Mouse (Mus musculus) limb, embryonic 13.5 days (tissue): ENCODE measurements around the gene Zic4. TPM values are rescaled to one million over a fixed set of nuclear protein-coding genes. Genes with fewer than 3 reads are reported as not detected.

Experiments
- ATAC-seq: fragments of 200-750 bp; cut with Nextera tagmentation; 2 replicates; pipeline ENCODE4 v1.8.0; 2017; ENCODE audit warnings: low read depth, moderate number of reproducible peaks, moderate TSS enrichment; ENCODE audit not compliant: low FRiP score
- H3K27ac ChIP-seq: fragments of 300-500 bp; sonication (generic); 2 replicates; pipeline ENCODE4 v1.5.1; 2015; ENCODE audit warnings: inconsistent platforms, mild to moderate bottlenecking, moderate library complexity
- H3K27me3 ChIP-seq: fragments of 300-500 bp; sonication (generic); 2 replicates; pipeline ENCODE4 v1.6.1; 2015; ENCODE audit warnings: mild to moderate bottlenecking, inconsistent platforms
- H3K36me3 ChIP-seq: fragments of 300-500 bp; sonication (generic); 2 replicates; pipeline ENCODE4 v1.6.1; 2015; ENCODE audit warnings: inconsistent platforms, mild to moderate bottlenecking, moderate library complexity
- H3K4me1 ChIP-seq: fragments of 300-500 bp; sonication (generic); 2 replicates; pipeline ENCODE4 v1.6.1; 2015; ENCODE audit warnings: inconsistent platforms
- H3K4me2 ChIP-seq: fragments of 300-500 bp; sonication (generic); replicated peaks from 2 replicates; pipeline ENCODE4 v1.6.1; 2015; ENCODE audit warnings: inconsistent platforms, mild to moderate bottlenecking, moderate library complexity
- H3K4me3 ChIP-seq: fragments of 300-500 bp; sonication (generic); 2 replicates; pipeline ENCODE4 v1.5.1; 2015; ENCODE audit warnings: moderate library complexity, mild to moderate bottlenecking, inconsistent platforms
- H3K9ac ChIP-seq: fragments of 300-500 bp; sonication (generic); 2 replicates; pipeline ENCODE4 v1.6.1; 2015; ENCODE audit warnings: mild to moderate bottlenecking, inconsistent platforms
- H3K9me3 ChIP-seq: fragments of 300-500 bp; sonication (generic); 2 replicates; pipeline ENCODE4 v1.6.1; 2016; ENCODE audit warnings: inconsistent platforms
- WGBS: fragments of 180-500 bp; shearing (Covaris S2); methylation state at CpG from one replicate; pipeline ENCODE4 v1.1.7; 2015; 5-methylcytosine and 5-hydroxymethylcytosine counted together
- polyA plus RNA-seq: library from polyadenylated mRNA; unstranded; fragments of >200 nt; fragmentation: Nextera tagmentation; extraction: Ambion mirVana; gene quantifications from 2 replicates; pipeline ENCODE4 v1.2.1, GENCODE M21; 2015

The Zic4 gene
- polyA plus RNA-seq, 1 experiment from 2014 or later = 0.41 TPM

GRCm38 (mm10) chr9:91377036-91377872, 15.0 kb downstream of the Zic4 start:
- Histone ChIP-seq H3K4me1 (peaks cover 9% of the 10 kb centered on the region; the same call in 1 of the 2 replicates), H3K27me3 (peaks cover 94% of the 10 kb centered on the region), H3K4me3 (no peak overlapping the region), H3K36me3 (no peaks in the 10 kb centered on the region), H3K9me3 (no peaks in the 10 kb centered on the region), H3K27ac (no peak overlapping the region), H3K4me2 (no peak overlapping the region), H3K9ac (no peak overlapping the region)
- ATAC-seq = no peak
- 3% methylated on average over 14 of the region's 14 CpGs for WGBS

GRCm38 (mm10) chr9:91377873-91378150, 15.6 kb downstream of the Zic4 start:
- Histone ChIP-seq H3K27ac (no peak overlapping the region), H3K9ac (no peak overlapping the region), H3K9me3 (no peaks in the 10 kb centered on the region), H3K4me3 (no peak overlapping the region), H3K4me2 (no peak overlapping the region), H3K4me1 (peaks cover 9% of the 10 kb centered on the region; the same call in 1 of the 2 replicates), H3K27me3 (peaks cover 94% of the 10 kb centered on the region), H3K36me3 (no peaks in the 10 kb centered on the region)
- no peak for ATAC-seq
- 0% methylated on average over 16 of the region's 16 CpGs for WGBS

GRCm38 (mm10) chr9:91378411-91379299, 16.4 kb downstream of the Zic4 start:
- Histone ChIP-seq H3K9me3 (no peaks in the 10 kb centered on the region), H3K36me3 (no peaks in the 10 kb centered on the region), H3K4me3 (no peak overlapping the region), H3K27ac (no peak overlapping the region), H3K27me3 (peaks cover 97% of the 10 kb centered on the region), H3K4me1 (peaks cover 9% of the 10 kb centered on the region; the same call in 1 of the 2 replicates), H3K4me2 (peak overlapping the region; percentile 5; the same call in 1 of the 2 replicates), H3K9ac (no peak overlapping the region)
- 1% methylated on average over 48 of the region's 48 CpGs for WGBS
- no peak for ATAC-seq

- ATAC-seq = no peak
- H3K27me3 ChIP-seq = peaks cover 97% of the 10 kb centered on the region
- no peaks in the 10 kb centered on the region for H3K36me3 ChIP-seq
- 2% methylated on average over 8 of the region's 8 CpGs for WGBS
- H3K4me1 ChIP-seq = peaks cover 9% of the 10 kb centered on the region; the same call in 1 of the 2 replicates
- no peaks in the 10 kb centered on the region for H3K9me3 ChIP-seq
- no peak overlapping the region for H3K27ac ChIP-seq
- H3K4me2 ChIP-seq = 0 out of 2 replicates have a peak overlapping the region, but pooled peaks have one; percentile 5
- H3K9ac ChIP-seq = no peak overlapping the region
- H3K4me3 ChIP-seq = no peak overlapping the region
Measured at GRCm38 (mm10) chr9:91379300-91379635, 17.1 kb downstream of the Zic4 start.

- Histone ChIP-seq H3K27ac (no peak overlapping the region), H3K4me1 (peaks cover 9% of the 10 kb centered on the region; the same call in 1 of the 2 replicates), H3K27me3 (peaks cover 97% of the 10 kb centered on the region), H3K9me3 (no peaks in the 10 kb centered on the region), H3K4me3 (no peak overlapping the region), H3K36me3 (no peaks in the 10 kb centered on the region), H3K9ac (no peak overlapping the region), H3K4me2 (no peak overlapping the region)
- no peak for ATAC-seq
- under 1% methylated on average over 10 of the region's 10 CpGs for WGBS
Measured at GRCm38 (mm10) chr9:91379781-91380457, 17.7 kb downstream of the Zic4 start.

- under 1% methylated on average over 9 of the region's 9 CpGs for WGBS
- Histone ChIP-seq H3K27ac (no peak overlapping the region), H3K4me2 (no peak overlapping the region), H3K4me1 (peaks cover 9% of the 10 kb centered on the region; the same call in 1 of the 2 replicates), H3K36me3 (no peaks in the 10 kb centered on the region), H3K4me3 (no peak overlapping the region), H3K9ac (no peak overlapping the region), H3K9me3 (no peaks in the 10 kb centered on the region), H3K27me3 (peaks cover 97% of the 10 kb centered on the region)
- no peak for ATAC-seq
Measured at GRCm38 (mm10) chr9:91380458-91380914, 18.3 kb downstream of the Zic4 start.

GRCm38 (mm10) chr9:91381284-91382110, 19.3 kb downstream of the Zic4 start:
- WGBS = under 1% methylated on average over 71 of the region's 76 CpGs
- Histone ChIP-seq H3K27me3 (peaks cover 97% of the 10 kb centered on the region), H3K9me3 (no peaks in the 10 kb centered on the region), H3K36me3 (no peaks in the 10 kb centered on the region), H3K27ac (no peak overlapping the region), H3K4me2 (peak overlapping the region; percentile 78), H3K4me1 (peaks cover 9% of the 10 kb centered on the region; the same call in 1 of the 2 replicates), H3K9ac (peak overlapping the region; percentile 67), H3K4me3 (peak overlapping the region; percentile 50)
- ATAC-seq = peak; percentile 63

- peak overlapping the region; percentile 50 for H3K4me3 ChIP-seq
Measured at GRCm38 (mm10) chr9:91382111-91382379, 19.8 kb downstream of the Zic4 start.

GRCm38 (mm10) chr9:91382471-91383255, 20.4 kb downstream of the Zic4 start:
- Histone ChIP-seq H3K27me3 (peaks cover 97% of the 10 kb centered on the region), H3K9me3 (no peaks in the 10 kb centered on the region), H3K4me1 (peaks cover 9% of the 10 kb centered on the region; the same call in 1 of the 2 replicates), H3K4me2 (no peak overlapping the region), H3K9ac (no peak overlapping the region), H3K4me3 (no peak overlapping the region), H3K36me3 (no peaks in the 10 kb centered on the region), H3K27ac (no peak overlapping the region)
- 3% methylated on average over 24 of the region's 24 CpGs for WGBS
- no peak for ATAC-seq

More at GRCm38 (mm10) chr9:91382111-91382379, 19.8 kb downstream of the Zic4 start:
- WGBS = 3% methylated on average over 2 of the region's 2 CpGs
- Histone ChIP-seq H3K27me3 (peaks cover 97% of the 10 kb centered on the region), H3K4me1 (peaks cover 9% of the 10 kb centered on the region; the same call in 1 of the 2 replicates), H3K4me2 (peak overlapping the region; percentile 78), H3K9ac (no peak overlapping the region), H3K36me3 (no peaks in the 10 kb centered on the region), H3K9me3 (no peaks in the 10 kb centered on the region), H3K27ac (no peak overlapping the region)
- ATAC-seq = no peak

GRCm38 (mm10) chr9:91383441-91384135, 21.4 kb downstream of the Zic4 start:
- WGBS = 2% methylated on average over 28 of the region's 28 CpGs
- Histone ChIP-seq H3K4me1 (peaks cover 9% of the 10 kb centered on the region; the same call in 1 of the 2 replicates), H3K9me3 (no peaks in the 10 kb centered on the region), H3K4me2 (no peak overlapping the region), H3K9ac (no peak overlapping the region), H3K4me3 (no peak overlapping the region), H3K27ac (no peak overlapping the region), H3K27me3 (peaks cover 97% of the 10 kb centered on the region), H3K36me3 (no peaks in the 10 kb centered on the region)
- ATAC-seq = 0 out of 2 replicates have a peak, but pooled peaks have one; percentile 2
